Mouse (Mus musculus) myocyte (in vitro differentiated cells): ENCODE results near the gene Erv3.

Experiments used
- CEBPB ChIP-seq: IDR thresholded peaks from 2 replicates; pipeline ENCODE4 v1.6.1; 2011; ENCODE audit warnings: mild to moderate bottlenecking, moderate library complexity; ENCODE audit not compliant: poor library complexity, insufficient read depth, severe bottlenecking
- E2F4 ChIP-seq: IDR thresholded peaks from one replicate; pipeline ENCODE4 v1.6.1; 2011; ENCODE audit warnings: mild to moderate bottlenecking, control low read depth, moderate library complexity; ENCODE audit not compliant: insufficient read depth
- MAX ChIP-seq: IDR thresholded peaks from one replicate; pipeline ENCODE4 v1.6.1; 2011; ENCODE audit warnings: low read depth, mild to moderate bottlenecking, control low read depth
- MYOD1 ChIP-seq, 3 experiments: IDR thresholded peaks; one replicate each; pipeline ENCODE4 v1.6.1; 2011; ENCODE audit warnings: control low read depth in 2 of 3, low read depth in 2 of 3, mild to moderate bottlenecking in 2 of 3, moderate library complexity in 1 of 3; ENCODE audit not compliant: insufficient read length in 2 of 3, control insufficient read depth in 1 of 3
- MYOG ChIP-seq, 3 experiments: IDR thresholded peaks; one replicate each; pipeline ENCODE4 v1.6.1; 2011; ENCODE audit warnings: control low read depth in 2 of 3, low read depth in 2 of 3, mild to moderate bottlenecking in 2 of 3; ENCODE audit not compliant: insufficient read length in 2 of 3, control insufficient read depth in 1 of 3, insufficient read depth in 1 of 3
- POLR2A ChIP-seq: IDR thresholded peaks from one replicate; pipeline ENCODE4 v1.6.1; 2011; ENCODE audit warnings: low read depth, mild to moderate bottlenecking, control low read depth, moderate library complexity; ENCODE audit not compliant: insufficient read length
- POLR2AphosphoS2 ChIP-seq: IDR thresholded peaks from one replicate; pipeline ENCODE4 v1.6.1; 2011; ENCODE audit warnings: low read depth, control low read depth; ENCODE audit not compliant: insufficient read length
- REST ChIP-seq: IDR thresholded peaks from one replicate; pipeline ENCODE4 v1.6.1; 2011; ENCODE audit warnings: mild to moderate bottlenecking, control low read depth, moderate library complexity; ENCODE audit not compliant: insufficient read depth, insufficient read length
- SRF ChIP-seq: IDR thresholded peaks from one replicate; pipeline ENCODE4 v1.6.1; 2011; ENCODE audit warnings: low read depth; ENCODE audit not compliant: control insufficient read depth, insufficient read length
- TCF12 ChIP-seq: IDR thresholded peaks from one replicate; pipeline ENCODE4 v1.6.1; 2011; ENCODE audit warnings: mild to moderate bottlenecking, control low read depth; ENCODE audit not compliant: poor library complexity, insufficient read depth, severe bottlenecking
- USF1 ChIP-seq: IDR thresholded peaks from one replicate; pipeline ENCODE4 v1.6.1; 2011; ENCODE audit warnings: low read depth, mild to moderate bottlenecking, control low read depth, moderate library complexity

DNA sequence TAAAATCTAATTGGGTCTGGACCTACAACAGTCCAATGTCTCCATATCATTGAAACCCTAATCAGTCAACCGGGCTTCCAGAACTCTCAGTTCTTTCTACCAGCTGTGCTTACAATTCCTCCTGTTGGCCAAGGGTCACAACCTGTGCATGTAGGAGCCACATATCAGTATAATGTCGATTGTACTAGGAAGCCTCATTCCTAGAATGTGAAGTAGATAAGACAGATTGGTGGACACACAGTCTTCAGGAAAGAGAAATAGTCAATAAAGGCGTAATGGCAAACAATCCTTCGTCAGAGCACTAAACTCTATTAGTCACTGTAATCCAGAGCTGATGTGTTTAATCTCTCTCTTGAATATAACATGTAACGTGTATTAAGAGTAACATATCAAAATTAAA, 9.4 kb upstream of the Erv3 start:
- no peak for TF ChIP-seq POLR2A
- TF ChIP-seq E2F4, result no peak
- TF ChIP-seq USF1, result no peak
- TF ChIP-seq MAX, result no peak
- no peak for TF ChIP-seq REST
- TF ChIP-seq POLR2AphosphoS2, result no peak
- no peak for TF ChIP-seq TCF12
- no peak for TF ChIP-seq MYOD1 (IDR thresholded peaks at IDR 0.05; ENCODE audit: control insufficient read depth in 1 of 3, insufficient read length in 2 of 3, low read depth in 2 of 3)
- no peak for TF ChIP-seq CEBPB
- no peak for TF ChIP-seq SRF
- no peak for TF ChIP-seq MYOG (IDR thresholded peaks at IDR 0.05; ENCODE audit: control insufficient read depth in 1 of 3, insufficient read depth in 1 of 3, insufficient read length in 2 of 3, low read depth in 2 of 3)
